Mouse (Mus musculus) forebrain, embryonic 14.5 days (tissue): ENCODE measurements around the gene Add3. TPM values are rescaled to one million over a fixed set of nuclear protein-coding genes. Genes with fewer than 3 reads are reported as not detected.

Source experiments
- polyA plus RNA-seq: library from polyadenylated mRNA; unstranded; fragments of >200 nt; fragmentation: Nextera tagmentation; extraction: Ambion mirVana; gene quantifications from 2 replicates; pipeline ENCODE4 v1.2.1, GENCODE M21; 2014

The Add3 gene
- polyA plus RNA-seq, 1 experiment from 2014 or later: 25.2 TPM

Other genes with a start within 250 kb of the Add3 start
- gene Xpnpep1, start 100.2 kb upstream of the Add3 start, polyA plus RNA-seq: 155 and 158 TPM in 2 replicates
- gene Mxi1, start 170.1 kb downstream of the Add3 start, polyA plus RNA-seq: 27.6 and 41.0 TPM in 2 replicates
- gene Gm10197, start 231.3 kb downstream of the Add3 start, polyA plus RNA-seq: 7.2 TPM in 1 of 2 replicates, not detected in the other